Comparison of ENCODE assay signal across 13 mouse cellular contexts in the genomic region with DNA sequence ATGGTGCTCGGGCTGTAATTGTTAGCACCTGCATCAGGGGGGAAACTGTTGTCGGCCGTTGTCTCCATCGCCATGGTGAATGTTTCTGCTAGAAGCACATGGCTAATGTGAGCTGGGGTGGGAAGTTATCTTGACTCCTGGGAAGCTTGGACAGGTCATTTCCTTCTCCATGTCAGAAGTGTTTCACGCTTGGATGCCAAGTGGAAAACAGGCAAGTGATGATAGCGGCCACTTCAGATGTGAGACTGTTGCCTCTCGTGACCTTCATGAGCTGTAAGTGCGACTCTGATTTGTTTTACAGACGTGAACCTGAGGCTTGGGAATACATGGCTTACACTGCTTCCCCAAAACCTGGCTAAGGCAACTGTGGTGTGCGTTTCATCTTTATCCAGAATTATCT.
"Had no signal": no experiment of that assay in that cellular context is flagged by ENCODE, and none has a peak within 500 bp of the region (broad histone marks: within the 10 kb centered on the region; RNA-seq: fewer than 3 reads in every experiment).

No protein-coding gene starts in this region.

- DNase-seq: kidney, postnatal 4 days; left cerebral cortex, postnatal 4 days; lung, postnatal 4 days; midbrain, embryonic 14.5 days; right cerebral cortex, adult 18-20 months; right cerebral cortex, postnatal 25 days; thymus, postnatal 36 days had no signal

- H3K4me2 ChIP-seq: limb, embryonic 13.5 days; neural tube, embryonic 15.5 days had no signal

- H3K9me3 ChIP-seq: limb, embryonic 13.5 days; midbrain, embryonic 10.5 days; neural tube, embryonic 15.5 days had no signal

- H3K4me3 ChIP-seq: layer of hippocampus, adult 2 months; limb, embryonic 13.5 days; midbrain, embryonic 10.5 days; myocyte; neural tube, embryonic 15.5 days had no signal

- H3K27ac ChIP-seq: layer of hippocampus, adult 2 months; limb, embryonic 13.5 days; liver, embryonic 14.5 days; midbrain, embryonic 10.5 days; neural tube, embryonic 15.5 days had no signal

- H3K9ac ChIP-seq: limb, embryonic 13.5 days; liver, embryonic 14.5 days; neural tube, embryonic 15.5 days had no signal

- H3K27me3 ChIP-seq: limb, embryonic 13.5 days; neural tube, embryonic 15.5 days had no signal

- H3K4me1 ChIP-seq: limb, embryonic 13.5 days had no signal
